Mouse (Mus musculus): ENCODE measurements at regions not wholly inside any gene's neighbourhood (a gene's known extent, or its start where the extent isn't known, plus 50 kb on each side); places are given as distances from the start of the nearest gene placed in this dataset.
"Not testable (repeated sequence)": the region's sequence is repeated elsewhere in the genome, so short reads cannot be mapped to it uniquely, and the experiment has no call there.

GRCm38 (mm10) chr13:103646035-103646434, 128.4 kb downstream of the Srek1 start:
- ATAC-seq (ENCODE audit: low FRiP score, low read depth), result no peak
- Histone ChIP-seq H3K4me3 (no peak overlapping the region), H3K27ac (no peak overlapping the region), H3K36me3 (no peaks in the 10 kb centered on the region), H3K4me1 (0 out of 2 replicates have a peak, but pooled peaks cover 4% of the 10 kb centered on the region), H3K9me3 (no peaks in the 10 kb centered on the region), H3K27me3 (0 out of 2 replicates have a peak, but pooled peaks cover 4% of the 10 kb centered on the region), H3K9ac (no peak overlapping the region), H3K4me2 (replicated peaks) (no peak overlapping the region)
- WGBS, result 39% methylated on average over 4 of the region's 4 CpGs

- Histone ChIP-seq H3K36me3 (no peaks in the 10 kb centered on the region), H3K4me1 (0 out of 2 replicates have a peak, but pooled peaks cover 4% of the 10 kb centered on the region), H3K27me3 (0 out of 2 replicates have a peak, but pooled peaks cover 4% of the 10 kb centered on the region), H3K9ac (no peak overlapping the region), H3K9me3 (no peaks in the 10 kb centered on the region), H3K4me2 (replicated peaks) (no peak overlapping the region), H3K27ac (no peak overlapping the region), H3K4me3 (no peak overlapping the region)
- peak; percentile 69; the same call in 1 of the 2 replicates for ATAC-seq (ENCODE audit: low FRiP score, low read depth)
- 53% methylated on average over 6 of the region's 6 CpGs for WGBS
Observed at GRCm38 (mm10) chr13:103643993-103644722, 130.2 kb downstream of the Srek1 start.

GRCm38 (mm10) chr13:103643486-103643885, 130.9 kb downstream of the Srek1 start:
- H3K36me3 ChIP-seq, result no peaks in the 10 kb centered on the region
- 49% methylated on average over 5 of the region's 5 CpGs for WGBS

GRCm38 (mm10) chr13:103642542-103643375, 131.6 kb downstream of the Srek1 start:
- H3K27ac ChIP-seq, result no peak overlapping the region
- no peak overlapping the region for H3K4me2 ChIP-seq (replicated peaks)
- WGBS, result 81% methylated on average over 10 of the region's 10 CpGs
- H3K27me3 ChIP-seq, result 0 out of 2 replicates have a peak, but pooled peaks cover 4% of the 10 kb centered on the region
- no peak overlapping the region for H3K9ac ChIP-seq
- 0 out of 2 replicates have a peak, but pooled peaks cover 4% of the 10 kb centered on the region for H3K4me1 ChIP-seq
- no peaks in the 10 kb centered on the region for H3K9me3 ChIP-seq
- no peak overlapping the region for H3K4me3 ChIP-seq
- H3K36me3 ChIP-seq, result no peaks in the 10 kb centered on the region
- no peak for ATAC-seq (ENCODE audit: low FRiP score, low read depth)

More at GRCm38 (mm10) chr13:103643486-103643885, 130.9 kb downstream of the Srek1 start:
- Histone ChIP-seq H3K9me3 (no peaks in the 10 kb centered on the region), H3K4me3 (no peak overlapping the region), H3K9ac (no peak overlapping the region), H3K4me2 (replicated peaks) (no peak overlapping the region), H3K27ac (no peak overlapping the region), H3K27me3 (0 out of 2 replicates have a peak, but pooled peaks cover 4% of the 10 kb centered on the region), H3K4me1 (0 out of 2 replicates have a peak, but pooled peaks cover 4% of the 10 kb centered on the region)
- no peak for ATAC-seq (ENCODE audit: low FRiP score, low read depth)

- no peak for ATAC-seq (ENCODE audit: low FRiP score, low read depth)
- H3K27me3 ChIP-seq, result no peaks in the 10 kb centered on the region
- no peak overlapping the region for H3K4me3 ChIP-seq
- H3K36me3 ChIP-seq, result no peaks in the 10 kb centered on the region
- no peaks in the 10 kb centered on the region for H3K9me3 ChIP-seq
- no peak overlapping the region for H3K9ac ChIP-seq
- no peaks in the 10 kb centered on the region for H3K4me1 ChIP-seq
- H3K27ac ChIP-seq, result no peak overlapping the region
- no peak overlapping the region for H3K4me2 ChIP-seq (replicated peaks)
Observed at GRCm38 (mm10) chr13:103638038-103638437, 136.4 kb downstream of the Srek1 start.

- 72% methylated on average over 3 of the region's 3 CpGs for WGBS
- no peaks in the 10 kb centered on the region for H3K4me1 ChIP-seq
- H3K27me3 ChIP-seq, result no peaks in the 10 kb centered on the region
- H3K9ac ChIP-seq, result no peak overlapping the region
- H3K36me3 ChIP-seq, result no peaks in the 10 kb centered on the region
- H3K4me3 ChIP-seq, result no peak overlapping the region
- no peak for ATAC-seq (ENCODE audit: low FRiP score, low read depth)
- H3K27ac ChIP-seq, result no peak overlapping the region
- H3K4me2 ChIP-seq (replicated peaks), result no peak overlapping the region
- no peaks in the 10 kb centered on the region for H3K9me3 ChIP-seq
Observed at GRCm38 (mm10) chr13:103637414-103637813, 137.0 kb downstream of the Srek1 start.

GRCm38 (mm10) chr13:103636595-103636994, 137.8 kb downstream of the Srek1 start:
- no peak for ATAC-seq (ENCODE audit: low FRiP score, low read depth)
- 79% methylated on average over 2 of the region's 2 CpGs for WGBS

GRCm38 (mm10) chr13:103623810-103624209, 150.6 kb downstream of the Srek1 start:
- H3K9me3 ChIP-seq, result no peaks in the 10 kb centered on the region
- WGBS, result 74% methylated on average over 2 of the region's 2 CpGs
- no peak overlapping the region for H3K27ac ChIP-seq
- no peak overlapping the region for H3K4me3 ChIP-seq
- H3K36me3 ChIP-seq, result no peaks in the 10 kb centered on the region
- no peak for ATAC-seq (ENCODE audit: low FRiP score, low read depth)
- H3K4me2 ChIP-seq (replicated peaks), result no peak overlapping the region
- H3K27me3 ChIP-seq, result no peaks in the 10 kb centered on the region
- 0 out of 2 replicates have a peak, but pooled peaks cover 4% of the 10 kb centered on the region for H3K4me1 ChIP-seq
- no peak overlapping the region for H3K9ac ChIP-seq

More at GRCm38 (mm10) chr13:103636595-103636994, 137.8 kb downstream of the Srek1 start:
- no peaks in the 10 kb centered on the region for H3K27me3 ChIP-seq
- no peaks in the 10 kb centered on the region for H3K4me1 ChIP-seq
- H3K4me2 ChIP-seq (replicated peaks), result no peak overlapping the region
- H3K36me3 ChIP-seq, result no peaks in the 10 kb centered on the region
- H3K9ac ChIP-seq, result no peak overlapping the region
- no peak overlapping the region for H3K27ac ChIP-seq
- no peak overlapping the region for H3K4me3 ChIP-seq
- H3K9me3 ChIP-seq, result no peaks in the 10 kb centered on the region

GRCm38 (mm10) chr13:103623319-103623718, 151.1 kb downstream of the Srek1 start:
- Histone ChIP-seq H3K27me3 (no peaks in the 10 kb centered on the region), H3K9ac (no peak overlapping the region), H3K4me1 (0 out of 2 replicates have a peak, but pooled peaks cover 4% of the 10 kb centered on the region), H3K36me3 (no peaks in the 10 kb centered on the region), H3K27ac (no peak overlapping the region), H3K4me3 (no peak overlapping the region), H3K9me3 (no peaks in the 10 kb centered on the region), H3K4me2 (replicated peaks) (no peak overlapping the region)
- WGBS, result 76% methylated on average over 6 of the region's 6 CpGs
- ATAC-seq (ENCODE audit: low FRiP score, low read depth), result no peak

- Histone ChIP-seq H3K4me3 (no peak overlapping the region), H3K27me3 (no peaks in the 10 kb centered on the region), H3K36me3 (no peaks in the 10 kb centered on the region), H3K4me2 (replicated peaks) (no peak overlapping the region), H3K9ac (no peak overlapping the region), H3K27ac (no peak overlapping the region), H3K9me3 (no peaks in the 10 kb centered on the region), H3K4me1 (0 out of 2 replicates have a peak, but pooled peaks cover 4% of the 10 kb centered on the region)
- ATAC-seq (ENCODE audit: low FRiP score, low read depth), result no peak
- WGBS, result 39% methylated on average over 5 of the region's 5 CpGs
Observed at GRCm38 (mm10) chr13:103622324-103622723, 152.1 kb downstream of the Srek1 start.

GRCm38 (mm10) chr13:103620958-103621357, 153.4 kb downstream of the Srek1 start:
- WGBS, result 84% methylated on average over 5 of the region's 5 CpGs
- not testable (repeated sequence) for H3K9ac ChIP-seq; H3K4me1 ChIP-seq; H3K4me3 ChIP-seq; H3K27ac ChIP-seq; ATAC-seq (ENCODE audit: low FRiP score, low read depth); H3K4me2 ChIP-seq (replicated peaks); H3K36me3 ChIP-seq; H3K9me3 ChIP-seq; H3K27me3 ChIP-seq

- Histone ChIP-seq H3K9ac (no peak overlapping the region), H3K4me1 (peaks cover 14% of the 10 kb centered on the region), H3K4me3 (no peak overlapping the region), H3K4me2 (replicated peaks) (0 out of 2 replicates have a peak overlapping the region, but pooled peaks have one; percentile 45), H3K27me3 (no peaks in the 10 kb centered on the region), H3K9me3 (no peaks in the 10 kb centered on the region), H3K27ac (no peak overlapping the region), H3K36me3 (no peaks in the 10 kb centered on the region)
- no peak for ATAC-seq (ENCODE audit: low FRiP score, low read depth)
- 79% methylated on average over 10 of the region's 10 CpGs for WGBS
Observed at GRCm38 (mm10) chr13:103613333-103613725, 161.1 kb downstream of the Srek1 start.

All from limb, embryonic 13.5 days (tissue).